Mouse (Mus musculus) lung, embryonic 14.5 days (tissue): ENCODE measurements around the gene Psmb2. TPM values are rescaled to one million over a fixed set of nuclear protein-coding genes. Genes with fewer than 3 reads are reported as not detected.

Experiments used
- ATAC-seq: fragments of 200-750 bp; cut with Nextera tagmentation; 2 replicates; pipeline ENCODE4 v1.8.0; 2017; ENCODE audit warnings: mild to moderate bottlenecking, moderate TSS enrichment, moderate library complexity; ENCODE audit not compliant: insufficient read depth
- DNase-seq: peaks from one replicate; pipeline ENCODE4 v3.0.0-alpha.2; 2015
- H3K27ac ChIP-seq: fragments of 300-500 bp; sonication (generic); 2 replicates; pipeline ENCODE4 v1.5.1; 2014; ENCODE audit warnings: low read depth, mild to moderate bottlenecking, moderate library complexity
- H3K27me3 ChIP-seq: fragments of 300-500 bp; sonication (generic); 2 replicates; pipeline ENCODE4 v1.6.1; 2014; ENCODE audit warnings: low read length, control low read depth; ENCODE audit not compliant: insufficient read depth
- H3K36me3 ChIP-seq: fragments of 300-500 bp; sonication (generic); 2 replicates; pipeline ENCODE4 v1.6.1; 2014; ENCODE audit warnings: control low read depth; ENCODE audit not compliant: insufficient read depth
- H3K4me1 ChIP-seq: fragments of 300-500 bp; sonication (generic); 2 replicates; pipeline ENCODE4 v1.6.1; 2014; ENCODE audit warnings: antibody characterized with exemption, control low read depth; ENCODE audit not compliant: insufficient read depth
- H3K4me2 ChIP-seq: fragments of 300-500 bp; sonication (generic); 2 replicates; pipeline ENCODE4 v1.6.1; 2014; ENCODE audit warnings: mild to moderate bottlenecking
- H3K4me3 ChIP-seq: fragments of 300-500 bp; sonication (generic); 2 replicates; pipeline ENCODE4 v1.5.1; 2014; ENCODE audit warnings: low read depth, low read length
- H3K9ac ChIP-seq: fragments of 300-500 bp; sonication (generic); 2 replicates; pipeline ENCODE4 v1.6.1; 2014
- H3K9me3 ChIP-seq: fragments of 300-500 bp; sonication (generic); 2 replicates; pipeline ENCODE4 v1.6.1; 2016; ENCODE audit warnings: low read depth, low read length, control low read depth
- CTCF ChIP-seq: IDR thresholded peaks from 2 replicates; pipeline ENCODE4 v1.5.1; 2016; ENCODE audit warnings: antibody characterized with exemption, low read depth
- WGBS: fragments of 180-500 bp; shearing (Covaris S2); extraction: QIAGEN DNeasy Blood & Tissue Kit; methylation state at CpG from one replicate; pipeline ENCODE4 v1.1.7; 2014; 5-methylcytosine and 5-hydroxymethylcytosine counted together
- polyA plus RNA-seq: library from polyadenylated mRNA; unstranded; fragments of >200 nt; fragmentation: Nextera tagmentation; extraction: Ambion mirVana; gene quantifications from 2 replicates; pipeline ENCODE4 v1.2.1, GENCODE M21; 2014

Gene Psmb2
- polyA plus RNA-seq, 1 experiment from 2014 or later: 528 TPM

DNA sequence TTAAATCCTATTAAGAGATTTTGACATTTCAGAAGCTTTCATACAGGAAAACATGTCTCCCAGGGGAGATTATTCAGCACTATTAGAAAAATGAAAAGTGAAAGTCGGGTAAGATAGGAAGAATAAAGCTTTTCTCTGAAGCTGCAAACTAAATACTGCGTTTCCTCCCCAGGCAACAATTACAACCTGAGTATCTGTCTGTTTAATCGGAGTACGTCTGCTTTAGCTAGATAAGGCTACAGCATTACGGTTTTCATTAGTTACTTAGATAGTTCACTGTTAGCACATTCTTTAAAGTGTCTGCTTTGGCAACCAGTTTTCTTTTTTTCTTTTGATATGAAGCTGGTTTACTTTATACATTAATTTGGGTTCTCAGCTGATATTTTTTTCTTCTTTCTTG, 4.9 kb downstream of the Psmb2 start:
- peaks cover 33% of the 10 kb centered on the region for H3K36me3 ChIP-seq
- no peak overlapping the region for H3K4me2 ChIP-seq
- TF ChIP-seq CTCF: no peak
- H3K9ac ChIP-seq: no peak overlapping the region
- H3K9me3 ChIP-seq: no peaks in the 10 kb centered on the region
- H3K4me3 ChIP-seq: no peak overlapping the region
- DNase-seq (no peak), ATAC-seq (no peak)
- no peaks in the 10 kb centered on the region for H3K27me3 ChIP-seq
- 79% methylated on average over 5 of the region's 5 CpGs for WGBS
- no peaks in the 10 kb centered on the region; the same call in 1 of the 2 replicates for H3K4me1 ChIP-seq
- no peak overlapping the region for H3K27ac ChIP-seq

- no peak overlapping the region for H3K9ac ChIP-seq
- DNase-seq: no peak
- H3K9me3 ChIP-seq: no peaks in the 10 kb centered on the region
- WGBS: 87% methylated on average over 3 of the region's 3 CpGs
- H3K27me3 ChIP-seq: no peaks in the 10 kb centered on the region
- no peaks in the 10 kb centered on the region; the same call in 1 of the 2 replicates for H3K4me1 ChIP-seq
- H3K36me3 ChIP-seq: peaks cover 41% of the 10 kb centered on the region
- no peak overlapping the region for H3K4me3 ChIP-seq
- no peak overlapping the region for H3K4me2 ChIP-seq
- ATAC-seq: no peak
- no peak overlapping the region for H3K27ac ChIP-seq
- no peak for TF ChIP-seq CTCF
Observed at GRCm38 (mm10) chr4:126683084-126683483, 5.7 kb downstream of the Psmb2 start.

- Histone ChIP-seq H3K27me3 (no peaks in the 10 kb centered on the region), H3K9ac (no peak overlapping the region), H3K4me1 (no peaks in the 10 kb centered on the region), H3K36me3 (peaks cover 60% of the 10 kb centered on the region), H3K4me3 (no peak overlapping the region), H3K9me3 (no peaks in the 10 kb centered on the region), H3K4me2 (no peak overlapping the region), H3K27ac (no peak overlapping the region)
- ATAC-seq (no peak), DNase-seq (no peak)
- TF ChIP-seq CTCF: no peak
- 77% methylated on average over 2 of the region's 2 CpGs for WGBS
Observed at GRCm38 (mm10) chr4:126689457-126689856, 12.0 kb downstream of the Psmb2 start.

DNA sequence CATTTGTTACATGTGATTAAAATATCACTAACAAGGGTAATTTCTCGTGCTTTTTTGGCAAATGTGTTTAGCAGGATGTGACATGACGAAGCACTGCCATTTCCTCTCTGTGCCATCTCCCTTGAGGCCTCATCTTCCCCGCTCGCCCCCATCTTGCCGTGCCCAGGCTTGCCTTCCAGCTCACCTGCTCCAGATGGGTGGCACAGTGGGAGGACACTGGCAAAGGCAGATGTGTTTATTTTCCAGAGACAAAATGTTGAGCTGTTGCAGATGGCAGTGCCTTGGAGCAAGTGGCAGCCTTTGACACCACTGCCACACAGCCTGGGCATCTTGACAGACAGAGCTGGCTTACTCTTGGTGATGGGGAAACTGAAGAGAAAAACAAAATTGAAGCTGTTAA, 15.6 kb downstream of the Psmb2 start:
- no peak overlapping the region for H3K27ac ChIP-seq
- DNase-seq (no peak), ATAC-seq (no peak)
- 78% methylated on average over 5 of the region's 5 CpGs for WGBS
- H3K4me2 ChIP-seq: no peak overlapping the region
- TF ChIP-seq CTCF: no peak
- no peaks in the 10 kb centered on the region for H3K9me3 ChIP-seq
- H3K4me1 ChIP-seq: no peaks in the 10 kb centered on the region
- H3K9ac ChIP-seq: no peak overlapping the region
- H3K27me3 ChIP-seq: no peaks in the 10 kb centered on the region
- no peak overlapping the region for H3K4me3 ChIP-seq
- H3K36me3 ChIP-seq: peaks cover 34% of the 10 kb centered on the region

- H3K9ac ChIP-seq: no peak overlapping the region
- no peaks in the 10 kb centered on the region for H3K9me3 ChIP-seq
- H3K27me3 ChIP-seq: no peaks in the 10 kb centered on the region
- H3K4me2 ChIP-seq: no peak overlapping the region
- no peak for TF ChIP-seq CTCF
- peaks cover 45% of the 10 kb centered on the region for H3K36me3 ChIP-seq
- ATAC-seq: no peak
- no peaks in the 10 kb centered on the region for H3K4me1 ChIP-seq
- H3K27ac ChIP-seq: no peak overlapping the region
- no peak overlapping the region for H3K4me3 ChIP-seq
- no peak for DNase-seq
- 84% methylated on average over 4 of the region's 4 CpGs for WGBS
Observed at GRCm38 (mm10) chr4:126696908-126697307, 19.5 kb downstream of the Psmb2 start.

DNA sequence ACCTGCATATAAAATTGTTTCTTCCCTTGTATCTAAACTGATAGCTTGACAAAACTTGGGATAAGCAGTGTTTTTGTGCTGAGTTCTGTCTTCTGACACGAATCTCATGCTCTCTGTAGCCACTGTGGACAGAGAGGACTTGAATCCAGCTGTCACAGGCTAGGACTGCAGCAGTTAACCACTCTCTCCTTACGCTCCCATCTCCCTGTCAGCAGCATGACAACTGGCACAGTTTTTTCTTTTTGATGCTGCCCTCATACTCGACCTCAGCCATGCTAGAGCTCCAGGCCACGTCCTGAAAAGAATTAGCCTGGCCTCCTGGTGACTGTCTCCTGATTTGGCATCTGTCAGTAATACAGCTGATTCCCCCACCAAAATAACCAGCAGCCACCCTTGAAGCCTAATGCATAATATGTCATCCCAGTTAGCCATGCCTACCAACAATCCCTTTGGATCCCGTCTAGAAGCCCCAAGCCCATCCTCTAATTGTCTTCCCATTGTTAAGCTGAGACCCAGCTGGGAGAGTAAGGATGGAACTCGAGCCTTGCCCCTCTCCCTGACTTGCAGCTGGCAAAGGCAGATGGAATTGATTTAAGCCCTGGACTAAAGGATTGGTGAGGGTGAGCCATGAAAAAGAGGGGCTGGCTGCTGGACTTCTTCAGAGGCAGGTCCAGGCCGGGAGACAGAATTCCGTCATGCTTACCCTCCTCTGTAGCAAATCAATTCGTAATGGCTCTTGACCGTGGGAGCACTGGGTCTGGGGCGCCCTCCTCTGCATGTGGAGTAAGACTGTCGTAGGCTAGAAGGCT, 29.4 kb downstream of the Psmb2 start:
- Histone ChIP-seq H3K4me1 (no peaks in the 10 kb centered on the region), H3K27ac (no peak overlapping the region), H3K4me3 (no peak overlapping the region), H3K36me3 (peaks cover 72% of the 10 kb centered on the region), H3K4me2 (no peak overlapping the region), H3K9ac (no peak overlapping the region), H3K27me3 (no peaks in the 10 kb centered on the region), H3K9me3 (no peaks in the 10 kb centered on the region)
- no peak for DNase-seq
- ATAC-seq: no peak
- WGBS: 86% methylated on average over 12 of the region's 12 CpGs
- TF ChIP-seq CTCF: no peak

DNA sequence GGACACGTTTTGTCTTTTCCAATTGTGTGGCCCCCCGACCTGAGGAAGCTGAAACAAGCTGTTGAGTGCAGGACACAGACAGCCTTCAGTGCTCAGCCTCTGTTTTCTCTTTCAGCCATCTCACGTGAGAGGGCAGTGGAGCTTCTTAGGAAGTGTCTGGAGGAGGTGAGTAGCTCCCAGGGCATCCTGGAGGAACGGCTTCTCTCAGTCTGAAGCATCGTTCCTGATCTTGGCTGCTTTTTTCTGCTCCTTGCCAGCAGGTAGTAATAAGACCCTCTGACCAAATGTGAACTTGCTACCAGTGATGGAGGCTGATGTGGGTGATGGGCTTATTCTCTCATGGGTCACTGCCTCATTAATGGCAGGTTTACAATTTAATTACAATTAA, 30.0 kb downstream of the Psmb2 start:
- ATAC-seq (no peak), DNase-seq (no peak)
- no peaks in the 10 kb centered on the region for H3K4me1 ChIP-seq
- H3K27ac ChIP-seq: no peak overlapping the region
- no peaks in the 10 kb centered on the region for H3K9me3 ChIP-seq
- TF ChIP-seq CTCF: no peak
- H3K9ac ChIP-seq: no peak overlapping the region
- 80% methylated on average over 5 of the region's 5 CpGs for WGBS
- H3K4me3 ChIP-seq: no peak overlapping the region
- peaks cover 72% of the 10 kb centered on the region for H3K36me3 ChIP-seq
- H3K4me2 ChIP-seq: no peak overlapping the region
- H3K27me3 ChIP-seq: no peaks in the 10 kb centered on the region
